In the genomic region with DNA sequence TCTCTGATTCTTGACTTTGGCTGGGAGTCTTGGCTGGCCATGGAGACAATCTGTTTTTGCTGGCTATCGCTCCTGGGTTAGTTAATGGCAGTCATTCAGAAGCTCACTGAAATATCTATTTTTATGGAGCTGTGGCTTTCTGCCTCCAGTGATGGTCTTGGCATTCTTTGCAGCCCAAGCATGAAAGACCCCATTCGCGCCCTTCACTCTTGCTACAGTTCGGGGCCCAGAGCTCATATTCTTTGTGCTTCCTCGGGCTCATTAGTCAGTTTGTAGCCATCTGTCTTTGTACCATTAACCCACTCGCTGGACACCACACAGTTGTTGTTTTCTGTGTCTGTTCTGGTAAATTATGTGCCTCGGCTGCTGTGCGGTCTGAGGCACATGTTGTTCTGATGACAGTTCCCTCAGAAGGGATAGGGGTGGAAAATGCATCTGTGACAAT, we compare ENCODE assay signal across 9 mouse cellular contexts.
A peak's percentile ranks its signal among the peaks of the same experiment; 100 is the strongest.
DNase-seq lines count a peak whose midpoint lies in the region; ATAC-seq and TF ChIP-seq lines count a peak whose summit lies in the region.
"Had no signal": no experiment of that assay in that cellular context is flagged by ENCODE, and none has a peak within 500 bp of the region (broad histone marks: within the 10 kb centered on the region; RNA-seq: fewer than 3 reads in every experiment).

No protein-coding gene starts in this region.

- no peak overlapping the region for H3K4me3 ChIP-seq in neural tube, embryonic 12.5 days
- no peak overlapping the region for H3K4me3 ChIP-seq in intestine, postnatal 0 days (ENCODE audit: low read depth, low read length)

- TF ChIP-seq CTCF in intestine, postnatal 0 days (IDR thresholded peaks at IDR 0.05; ENCODE audit: low read depth): no peak

- H3K27me3 ChIP-seq in neural tube, embryonic 12.5 days (replicated peaks): no peaks in the 10 kb centered on the region
- H3K27me3 ChIP-seq in intestine, postnatal 0 days (replicated peaks; ENCODE audit: control insufficient read depth, insufficient read depth, low read length): no peaks in the 10 kb centered on the region

- no peaks in the 10 kb centered on the region for H3K4me1 ChIP-seq in neural tube, embryonic 12.5 days
- 0 out of 2 replicates have a peak, but pooled peaks cover 3% of the 10 kb centered on the region for H3K4me1 ChIP-seq in intestine, postnatal 0 days (replicated peaks; ENCODE audit: control insufficient read depth, insufficient read depth, low read length)

- no peaks in the 10 kb centered on the region for H3K36me3 ChIP-seq in neural tube, embryonic 12.5 days
- no peaks in the 10 kb centered on the region for H3K36me3 ChIP-seq in intestine, postnatal 0 days (ENCODE audit: control insufficient read depth, insufficient read depth)

- intact Hi-C loops in heart, postnatal 10 days (cut with DNase I): no loop called here

- no peak overlapping the region for H3K4me2 ChIP-seq in neural tube, embryonic 12.5 days (replicated peaks)
- no peak overlapping the region for H3K4me2 ChIP-seq in intestine, postnatal 0 days (replicated peaks; ENCODE audit: low read depth)

- H3K27ac ChIP-seq in neural tube, embryonic 12.5 days: no peak overlapping the region
- H3K27ac ChIP-seq in intestine, postnatal 0 days (ENCODE audit: low read depth, low read length): no peak overlapping the region

- ATAC-seq in neural tube, embryonic 12.5 days (ENCODE audit: low FRiP score, low read depth): peak; percentile 63
- ATAC-seq in monocyte, adult 5-6 weeks (replicated peaks; ENCODE audit: insufficient number of reproducible peaks, low FRiP score, low TSS enrichment, poor library complexity, severe bottlenecking): no peak
- no peak for ATAC-seq in intestine, postnatal 0 days

- DNase-seq in layer of hippocampus, adult 11-12 months (ENCODE audit: low spot score): peak; percentile 18
- DNase-seq in layer of hippocampus, adult 9-10 months (ENCODE audit: low spot score): no peak
- DNase-seq in cerebellum, adult 9-10 months: peak; percentile 85
- peak; percentile 59 to 65 for DNase-seq in heart, postnatal 10 days
- DNase-seq in adrenal gland, adult 2 months: no peak
- DNase-seq: lung, postnatal 14 days had no signal

- 12% methylated on average over 8 of the region's 8 CpGs for WGBS in neural tube, embryonic 12.5 days
- 77% methylated on average over 8 of the region's 8 CpGs for WGBS in intestine, postnatal 0 days

- H3K9ac ChIP-seq in neural tube, embryonic 12.5 days: no peak overlapping the region
- no peak overlapping the region for H3K9ac ChIP-seq in intestine, postnatal 0 days (ENCODE audit: low read depth, low read length)

- H3K9me3 ChIP-seq in neural tube, embryonic 12.5 days: no peaks in the 10 kb centered on the region
- no peaks in the 10 kb centered on the region for H3K9me3 ChIP-seq in intestine, postnatal 0 days (ENCODE audit: control insufficient read depth)

Comparison
In these comparisons a context has a peak if more than half of its experiments do, and no peak if none do; other contexts are left out.
1. DNase-seq: peak in layer of hippocampus, adult 11-12 months (single experiment), cerebellum, adult 9-10 months (single experiment) and heart, postnatal 10 days (2 of 2); none in layer of hippocampus, adult 9-10 months (single experiment) and adrenal gland, adult 2 months (single experiment).